Mouse (Mus musculus): Measurements from ENCODE around the gene Ugp2. TPM values are rescaled to one million over a fixed set of nuclear protein-coding genes. Genes with fewer than 3 reads are reported as not detected.

The Ugp2 gene
- polyA plus RNA-seq, 1 experiment from 2014 or later = 68.9 TPM

- H3K9me3 ChIP-seq (ENCODE audit: control insufficient read depth, low read length) = no peaks in the 10 kb centered on the region
- no peaks in the 10 kb centered on the region for H3K27me3 ChIP-seq (ENCODE audit: control insufficient read depth, insufficient read depth, low read length)
- no peak for ATAC-seq (ENCODE audit: low FRiP score, low TSS enrichment)
- no peaks in the 10 kb centered on the region for H3K4me1 ChIP-seq (ENCODE audit: control insufficient read depth, insufficient read depth, low read length)
- 92% methylated on average over 3 of the region's 3 CpGs for WGBS
- H3K36me3 ChIP-seq (ENCODE audit: control insufficient read depth, insufficient read depth, low read length) = peaks cover 16% of the 10 kb centered on the region; the same call in 1 of the 2 replicates
- H3K27ac ChIP-seq (ENCODE audit: low read depth, low read length) = no peak overlapping the region
- no peak overlapping the region for H3K9ac ChIP-seq (ENCODE audit: low read depth, low read length)
- H3K4me2 ChIP-seq (replicated peaks; ENCODE audit: low read depth, low read length) = no peak overlapping the region
- no peak overlapping the region for H3K4me3 ChIP-seq (ENCODE audit: low read length)
Observed at GRCm38 (mm10) chr11:21346020-21346419, 25.0 kb downstream of the Ugp2 start.

GRCm38 (mm10) chr11:21343490-21343889 lies 27.5 kb downstream of the Ugp2 start:
- no peak for ATAC-seq (ENCODE audit: low FRiP score, low TSS enrichment)
- Histone ChIP-seq H3K9ac (ENCODE audit: low read depth, low read length) (no peak overlapping the region), H3K36me3 (ENCODE audit: control insufficient read depth, insufficient read depth, low read length) (peaks cover 9% of the 10 kb centered on the region; the same call in 1 of the 2 replicates), H3K27ac (ENCODE audit: low read depth, low read length) (no peak overlapping the region), H3K27me3 (ENCODE audit: control insufficient read depth, insufficient read depth, low read length) (no peaks in the 10 kb centered on the region), H3K4me1 (ENCODE audit: control insufficient read depth, insufficient read depth, low read length) (no peaks in the 10 kb centered on the region), H3K4me3 (ENCODE audit: low read length) (no peak overlapping the region), H3K4me2 (replicated peaks; ENCODE audit: low read depth, low read length) (no peak overlapping the region), H3K9me3 (ENCODE audit: control insufficient read depth, low read length) (no peaks in the 10 kb centered on the region)
- WGBS = 98% methylated on average over 5 of the region's 5 CpGs

GRCm38 (mm10) chr11:21339088-21339487 lies 31.9 kb downstream of the Ugp2 start:
- no peaks in the 10 kb centered on the region for H3K9me3 ChIP-seq (ENCODE audit: control insufficient read depth, low read length)
- H3K27ac ChIP-seq (ENCODE audit: low read depth, low read length) = no peak overlapping the region
- 59% methylated on average over 4 of the region's 4 CpGs for WGBS
- H3K4me2 ChIP-seq (replicated peaks; ENCODE audit: low read depth, low read length) = no peak overlapping the region
- H3K36me3 ChIP-seq (ENCODE audit: control insufficient read depth, insufficient read depth, low read length) = no peaks in the 10 kb centered on the region
- H3K4me3 ChIP-seq (ENCODE audit: low read length) = no peak overlapping the region
- no peaks in the 10 kb centered on the region for H3K4me1 ChIP-seq (ENCODE audit: control insufficient read depth, insufficient read depth, low read length)
- H3K9ac ChIP-seq (ENCODE audit: low read depth, low read length) = no peak overlapping the region
- H3K27me3 ChIP-seq (ENCODE audit: control insufficient read depth, insufficient read depth, low read length) = no peaks in the 10 kb centered on the region
- no peak for ATAC-seq (ENCODE audit: low FRiP score, low TSS enrichment)

- Histone ChIP-seq H3K4me1 (ENCODE audit: control insufficient read depth, insufficient read depth, low read length) (no peaks in the 10 kb centered on the region), H3K9me3 (ENCODE audit: control insufficient read depth, low read length) (no peaks in the 10 kb centered on the region), H3K27ac (ENCODE audit: low read depth, low read length) (no peak overlapping the region), H3K27me3 (ENCODE audit: control insufficient read depth, insufficient read depth, low read length) (no peaks in the 10 kb centered on the region), H3K36me3 (ENCODE audit: control insufficient read depth, insufficient read depth, low read length) (peaks cover 5% of the 10 kb centered on the region), H3K4me2 (replicated peaks; ENCODE audit: low read depth, low read length) (no peak overlapping the region), H3K9ac (ENCODE audit: low read depth, low read length) (no peak overlapping the region), H3K4me3 (ENCODE audit: low read length) (no peak overlapping the region)
- ATAC-seq (ENCODE audit: low FRiP score, low TSS enrichment) = peak; percentile 68; the same call in 1 of the 2 replicates
- WGBS = 37% methylated on average over 1 of the region's 1 CpGs
Observed at GRCm38 (mm10) chr11:21337855-21338254, 33.1 kb downstream of the Ugp2 start.

- Histone ChIP-seq H3K27me3 (ENCODE audit: control insufficient read depth, insufficient read depth, low read length) (no peaks in the 10 kb centered on the region), H3K27ac (ENCODE audit: low read depth, low read length) (no peak overlapping the region), H3K4me3 (ENCODE audit: low read length) (no peak overlapping the region), H3K36me3 (ENCODE audit: control insufficient read depth, insufficient read depth, low read length) (peaks cover 41% of the 10 kb centered on the region), H3K9ac (ENCODE audit: low read depth, low read length) (no peak overlapping the region), H3K9me3 (ENCODE audit: control insufficient read depth, low read length) (no peaks in the 10 kb centered on the region), H3K4me1 (ENCODE audit: control insufficient read depth, insufficient read depth, low read length) (no peaks in the 10 kb centered on the region), H3K4me2 (replicated peaks; ENCODE audit: low read depth, low read length) (no peak overlapping the region)
- WGBS = 94% methylated on average over 5 of the region's 5 CpGs
- ATAC-seq (ENCODE audit: low FRiP score, low TSS enrichment) = no peak
Observed at GRCm38 (mm10) chr11:21332639-21333295, 38.2 kb downstream of the Ugp2 start.

- Histone ChIP-seq H3K27me3 (ENCODE audit: control insufficient read depth, insufficient read depth, low read length) (no peaks in the 10 kb centered on the region), H3K9ac (ENCODE audit: low read depth, low read length) (no peak overlapping the region), H3K4me3 (ENCODE audit: low read length) (no peak overlapping the region), H3K4me2 (replicated peaks; ENCODE audit: low read depth, low read length) (no peak overlapping the region), H3K36me3 (ENCODE audit: control insufficient read depth, insufficient read depth, low read length) (peaks cover 43% of the 10 kb centered on the region), H3K9me3 (ENCODE audit: control insufficient read depth, low read length) (no peaks in the 10 kb centered on the region), H3K27ac (ENCODE audit: low read depth, low read length) (no peak overlapping the region), H3K4me1 (ENCODE audit: control insufficient read depth, insufficient read depth, low read length) (no peaks in the 10 kb centered on the region)
- WGBS = 86% methylated on average over 5 of the region's 5 CpGs
- ATAC-seq (ENCODE audit: low FRiP score, low TSS enrichment) = no peak
Observed at GRCm38 (mm10) chr11:21328141-21328540, 42.9 kb downstream of the Ugp2 start.

- H3K9ac ChIP-seq (ENCODE audit: low read depth, low read length) = no peak overlapping the region
- no peaks in the 10 kb centered on the region for H3K27me3 ChIP-seq (ENCODE audit: control insufficient read depth, insufficient read depth, low read length)
- no peak overlapping the region for H3K4me3 ChIP-seq (ENCODE audit: low read length)
- H3K36me3 ChIP-seq (ENCODE audit: control insufficient read depth, insufficient read depth, low read length) = peaks cover 37% of the 10 kb centered on the region
- H3K27ac ChIP-seq (ENCODE audit: low read depth, low read length) = no peak overlapping the region
- ATAC-seq (ENCODE audit: low FRiP score, low TSS enrichment) = no peak
- H3K4me1 ChIP-seq (ENCODE audit: control insufficient read depth, insufficient read depth, low read length) = no peaks in the 10 kb centered on the region
- H3K9me3 ChIP-seq (ENCODE audit: control insufficient read depth, low read length) = no peaks in the 10 kb centered on the region
- 93% methylated on average over 5 of the region's 5 CpGs for WGBS
- no peak overlapping the region for H3K4me2 ChIP-seq (replicated peaks; ENCODE audit: low read depth, low read length)
Observed at GRCm38 (mm10) chr11:21327486-21327885, 43.5 kb downstream of the Ugp2 start.

GRCm38 (mm10) chr11:21326770-21327169 lies 44.2 kb downstream of the Ugp2 start:
- Histone ChIP-seq H3K4me3 (ENCODE audit: low read length) (no peak overlapping the region), H3K4me2 (replicated peaks; ENCODE audit: low read depth, low read length) (no peak overlapping the region), H3K4me1 (ENCODE audit: control insufficient read depth, insufficient read depth, low read length) (no peaks in the 10 kb centered on the region), H3K9me3 (ENCODE audit: control insufficient read depth, low read length) (no peaks in the 10 kb centered on the region), H3K36me3 (ENCODE audit: control insufficient read depth, insufficient read depth, low read length) (peaks cover 39% of the 10 kb centered on the region), H3K27ac (ENCODE audit: low read depth, low read length) (no peak overlapping the region), H3K9ac (ENCODE audit: low read depth, low read length) (no peak overlapping the region), H3K27me3 (ENCODE audit: control insufficient read depth, insufficient read depth, low read length) (no peaks in the 10 kb centered on the region)
- no peak for ATAC-seq (ENCODE audit: low FRiP score, low TSS enrichment)
- WGBS = 59% methylated on average over 2 of the region's 2 CpGs

GRCm38 (mm10) chr11:21325781-21326180 lies 45.2 kb downstream of the Ugp2 start:
- Histone ChIP-seq H3K9ac (ENCODE audit: low read depth, low read length) (no peak overlapping the region), H3K27me3 (ENCODE audit: control insufficient read depth, insufficient read depth, low read length) (no peaks in the 10 kb centered on the region), H3K4me3 (ENCODE audit: low read length) (no peak overlapping the region), H3K27ac (ENCODE audit: low read depth, low read length) (no peak overlapping the region), H3K4me1 (ENCODE audit: control insufficient read depth, insufficient read depth, low read length) (no peaks in the 10 kb centered on the region), H3K4me2 (replicated peaks; ENCODE audit: low read depth, low read length) (no peak overlapping the region), H3K9me3 (ENCODE audit: control insufficient read depth, low read length) (no peaks in the 10 kb centered on the region), H3K36me3 (ENCODE audit: control insufficient read depth, insufficient read depth, low read length) (peaks cover 40% of the 10 kb centered on the region)
- ATAC-seq (ENCODE audit: low FRiP score, low TSS enrichment) = no peak
- 87% methylated on average over 5 of the region's 5 CpGs for WGBS

Measured in kidney, embryonic 14.5 days (tissue).